Mouse (Mus musculus): ENCODE results near the gene Hsdl2. TPM values are rescaled to one million over a fixed set of nuclear protein-coding genes. Genes with fewer than 3 reads are reported as not detected.

The Hsdl2 gene
- polyA plus RNA-seq, 1 experiment from 2014 or later: 22.6 TPM

Other genes starting within 250 kb of the Hsdl2 start
- 1.5 and 1.8 TPM in 2 replicates for gene Susd1, start 142.9 kb upstream of the Hsdl2 start, polyA plus RNA-seq (2016; fragmentation: Nextera tagmentation; extraction: Ambion mirVana)
- 19.7 and 22.5 TPM in 2 replicates for gene Ptbp3, start 32.2 kb upstream of the Hsdl2 start, polyA plus RNA-seq (2016; fragmentation: Nextera tagmentation; extraction: Ambion mirVana)
- 51.3 and 54.0 TPM in 2 replicates for gene E130308A19Rik, start 44.6 kb downstream of the Hsdl2 start, polyA plus RNA-seq (2016; fragmentation: Nextera tagmentation; extraction: Ambion mirVana)
- 107 and 110 TPM in 2 replicates for gene Inip, start 220.0 kb downstream of the Hsdl2 start, polyA plus RNA-seq (2016; fragmentation: Nextera tagmentation; extraction: Ambion mirVana)
- 8.8 and 9.5 TPM in 2 replicates for gene Snx30, start 224.3 kb downstream of the Hsdl2 start, polyA plus RNA-seq (2016; fragmentation: Nextera tagmentation; extraction: Ambion mirVana)

Data from midbrain, embryonic 10.5 days (tissue).